Mouse (Mus musculus) thymus, adult 2 months (tissue): ENCODE measurements around the gene Olfr1058. TPM values are rescaled to one million over a fixed set of nuclear protein-coding genes. Genes with fewer than 3 reads are reported as not detected.
"Not testable (repeated sequence)": the region's sequence is repeated elsewhere in the genome, so short reads cannot be mapped to it uniquely, and the experiment has no call there.

ENCODE experiments used
- DNase-seq: peaks from one replicate; pipeline ENCODE4 v3.0.0; 2021
- H3K27ac ChIP-seq: fragments of 200-500 bp; 2 replicates; pipeline ENCODE4 v1.5.1; 2012; ENCODE audit warnings: low read length, control low read depth; ENCODE audit not compliant: control insufficient read depth, insufficient read depth
- H3K27me3 ChIP-seq: fragments of 200-500 bp; 2 replicates; pipeline ENCODE4 v1.6.1; 2012; ENCODE audit warnings: mild to moderate bottlenecking, low read length, moderate library complexity, mixed read lengths; ENCODE audit not compliant: control insufficient read depth, insufficient read depth
- H3K36me3 ChIP-seq: fragments of 200-500 bp; 2 replicates; pipeline ENCODE4 v1.6.1; 2012; ENCODE audit warnings: mild to moderate bottlenecking, low read length, moderate library complexity; ENCODE audit not compliant: control insufficient read depth, insufficient read depth
- H3K4me1 ChIP-seq: fragments of 200-500 bp; replicated peaks from 2 replicates; pipeline ENCODE4 v1.6.1; 2012; ENCODE audit warnings: low read length; ENCODE audit not compliant: control insufficient read depth, insufficient read depth
- H3K4me3 ChIP-seq: fragments of 200-500 bp; 2 replicates; pipeline ENCODE4 v1.5.1; 2012; ENCODE audit warnings: mild to moderate bottlenecking, low read length, control low read depth, moderate library complexity; ENCODE audit not compliant: control insufficient read depth, insufficient read depth
- CTCF ChIP-seq: fragments of 200-500 bp; IDR thresholded peaks from 2 replicates; pipeline ENCODE4 v1.5.1; 2012; ENCODE audit warnings: mild to moderate bottlenecking, control low read depth, low read length, moderate library complexity, borderline replicate concordance; ENCODE audit not compliant: control insufficient read depth, poor library complexity, insufficient read depth; ENCODE audit errors: extremely low read depth
- POLR2A ChIP-seq: fragments of 200-500 bp; IDR thresholded peaks from 2 replicates; pipeline ENCODE4 v1.6.1; 2012; ENCODE audit warnings: mild to moderate bottlenecking, low read length, control low read depth, moderate library complexity; ENCODE audit not compliant: control insufficient read depth, poor library complexity, insufficient read depth; ENCODE audit errors: extremely low read depth
- WGBS: fragments of 180-500 bp; shearing (Covaris S2); methylation state at CpG from one replicate; pipeline ENCODE4 v1.1.7; 2018; 5-methylcytosine and 5-hydroxymethylcytosine counted together
- polyA plus RNA-seq: library from polyadenylated mRNA; depleted of rRNA; stranded (reverse); fragments of >200 nt; gene quantifications from 2 replicates; pipeline ENCODE4 v1.2.3, GENCODE M21; 2012; rRNA removed

The Olfr1058 gene
- not detected in 2 replicates for polyA plus RNA-seq

DNA sequence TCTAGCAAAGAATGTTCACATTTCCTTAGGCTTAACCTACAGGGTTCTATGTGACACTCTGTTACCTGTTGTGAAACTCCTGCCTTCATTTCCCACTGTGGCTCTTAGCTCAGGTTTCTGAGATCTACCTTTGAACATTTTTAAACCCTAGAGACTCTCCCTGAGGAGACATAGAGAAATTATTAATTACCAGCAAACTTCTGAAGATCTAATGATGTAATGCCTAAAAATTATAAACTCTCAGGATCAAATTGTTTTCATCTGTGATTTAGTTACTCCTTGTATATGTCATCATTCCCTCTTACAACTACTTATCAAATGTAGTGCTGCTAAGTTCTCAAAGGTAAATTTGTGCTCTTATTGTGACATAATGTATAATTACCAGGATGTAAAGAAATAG is at the start of gene Olfr1058:
Gene Olfr1058, minus strand, starts transcription at position 101 of the 400 bp plus-strand sequence.
- not testable (repeated sequence) for DNase-seq, H3K27me3 ChIP-seq, H3K36me3 ChIP-seq, H3K27ac ChIP-seq, H3K4me1 ChIP-seq, H3K4me3 ChIP-seq

DNA sequence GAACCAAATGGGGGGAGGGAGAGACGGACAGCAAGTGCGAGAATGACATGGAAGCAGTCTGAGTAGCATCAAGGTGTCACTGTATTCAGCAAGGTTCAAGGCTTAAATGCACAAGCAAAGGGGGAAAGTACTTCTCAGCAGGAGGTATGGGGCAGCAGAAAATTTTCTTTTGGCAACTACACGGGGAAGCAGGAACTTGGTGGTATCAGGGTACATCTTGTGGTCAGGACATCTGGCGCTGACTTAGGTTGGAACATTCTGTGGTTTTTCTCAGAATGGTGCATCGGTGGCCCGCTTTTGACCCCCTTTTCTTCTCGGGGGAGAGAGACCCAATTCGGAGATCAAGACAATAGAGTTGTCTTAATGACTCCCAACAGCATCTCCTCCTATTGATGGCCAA is 40.1 kb upstream of the Olfr1058 start:
- H3K4me1 ChIP-seq, H3K27ac ChIP-seq, H3K27me3 ChIP-seq, H3K36me3 ChIP-seq, DNase-seq, H3K4me3 ChIP-seq: not testable (repeated sequence)
- WGBS: 28% methylated on average over 8 of the region's 8 CpGs

DNA sequence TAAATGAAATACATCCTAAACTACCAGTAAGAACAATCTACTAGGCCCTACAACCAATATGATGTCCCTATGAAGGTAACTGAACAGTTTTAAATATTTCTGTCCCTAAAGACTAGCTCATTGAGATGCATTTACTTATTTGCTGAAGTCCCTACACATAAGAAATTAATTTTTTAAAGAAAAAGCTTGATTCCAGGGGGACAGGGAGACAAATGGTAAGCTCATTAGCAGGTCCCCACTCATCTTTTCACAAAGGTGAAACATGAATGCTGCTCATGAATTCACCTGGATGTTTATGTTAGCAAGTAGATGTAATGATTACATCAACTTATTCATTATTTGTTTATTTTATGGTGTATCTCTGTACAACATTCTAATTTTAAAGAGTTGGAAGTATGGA is 38.3 kb upstream of the Olfr1058 start, which contains the start of gene Olfr1062:
Gene Olfr1062, minus strand, starts transcription at position 101 of the 400 bp plus-strand sequence.
- not testable (repeated sequence) for H3K27ac ChIP-seq, H3K36me3 ChIP-seq, H3K4me3 ChIP-seq, DNase-seq, H3K27me3 ChIP-seq, H3K4me1 ChIP-seq

DNA sequence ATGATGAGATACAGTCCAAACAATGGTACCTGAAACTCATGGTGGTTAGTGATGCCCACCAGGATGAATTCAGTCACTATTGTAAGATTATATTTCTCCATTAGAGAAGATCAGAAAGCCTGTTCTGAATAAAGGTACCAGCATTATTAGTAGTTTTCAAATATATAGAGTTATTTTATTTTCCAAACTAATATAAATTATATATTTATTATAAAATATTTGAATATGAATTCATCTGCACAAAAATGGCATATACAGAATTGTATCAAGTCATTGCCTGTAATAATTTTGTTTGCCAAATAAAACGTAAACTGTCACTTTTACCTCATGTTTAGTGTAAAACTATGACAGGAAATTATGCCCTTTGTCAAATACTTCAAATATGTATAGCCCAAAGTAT is 25.6 kb upstream of the Olfr1058 start, which contains the start of gene Olfr1061:
Gene Olfr1061, minus strand, starts transcription at position 101 of the 400 bp plus-strand sequence.
- Histone ChIP-seq H3K4me1 (no peaks in the 10 kb centered on the region), H3K27ac (no peak within 1 kb of the TSS), H3K27me3 (no peaks in the 10 kb centered on the region), H3K36me3 (no peaks in the 10 kb centered on the region), H3K4me3 (no peak within 1 kb of the TSS)
- TF ChIP-seq POLR2A (no peak), CTCF (no peak)
- whole genome bisulfite sequencing: 94% methylated on average over 1 of the region's 1 CpGs
- no peak for DNase-seq

DNA sequence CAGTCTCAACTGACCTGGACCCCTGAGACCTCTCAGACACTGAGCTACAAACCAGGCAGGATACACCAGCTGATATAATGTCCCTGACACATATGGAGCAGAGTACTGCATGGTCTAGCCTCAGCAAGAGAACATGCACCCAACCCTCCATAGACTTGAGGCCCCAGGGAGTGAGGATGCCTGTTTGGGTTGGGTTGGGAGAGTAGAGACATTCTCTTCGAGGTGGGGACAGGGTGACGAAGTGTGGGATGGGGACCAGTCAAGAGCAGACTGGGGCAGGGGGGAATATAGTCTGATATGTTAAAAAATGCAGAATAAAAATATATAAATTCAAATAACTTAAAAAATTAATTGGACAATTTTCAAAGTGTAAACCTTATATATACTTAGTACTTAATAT is 6.8 kb upstream of the Olfr1058 start:
- TF ChIP-seq POLR2A (no peak), CTCF (no peak)
- Histone ChIP-seq H3K27me3 (no peaks in the 10 kb centered on the region), H3K36me3 (no peaks in the 10 kb centered on the region), H3K27ac (no peak overlapping the region), H3K4me3 (no peak overlapping the region), H3K4me1 (no peaks in the 10 kb centered on the region)
- 92% methylated on average over 2 of the region's 2 CpGs for WGBS
- DNase-seq: no peak

DNA sequence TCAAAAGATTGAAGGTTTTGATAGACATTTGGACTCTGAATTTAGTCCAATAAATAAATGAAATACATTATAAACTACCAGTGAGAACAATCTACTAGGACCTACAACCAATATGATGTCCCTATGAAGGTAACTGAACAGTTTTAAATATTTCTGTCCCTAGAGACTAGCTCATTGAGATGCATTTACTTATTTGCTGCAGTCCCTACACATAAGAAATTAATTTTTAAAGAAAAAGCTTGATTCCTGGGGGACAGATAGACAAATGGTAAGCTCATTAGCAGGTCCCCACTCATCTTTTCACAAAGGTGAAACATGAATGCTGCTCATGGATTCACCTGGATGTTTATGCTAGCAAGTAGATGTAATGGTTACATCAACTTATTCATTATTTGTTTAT is 10.1 kb downstream of the Olfr1058 start, which contains the start of gene Olfr1057:
Gene Olfr1057, minus strand, starts transcription at position 101 of the 400 bp plus-strand sequence.
- Histone ChIP-seq H3K27me3 (no peaks in the 10 kb centered on the region), H3K4me1 (no peaks in the 10 kb centered on the region), H3K27ac (no peak within 1 kb of the TSS), H3K4me3 (no peak within 1 kb of the TSS), H3K36me3 (no peaks in the 10 kb centered on the region)
- DNase-seq: no peak
- no peak for TF ChIP-seq CTCF
- no peak for TF ChIP-seq POLR2A

DNA sequence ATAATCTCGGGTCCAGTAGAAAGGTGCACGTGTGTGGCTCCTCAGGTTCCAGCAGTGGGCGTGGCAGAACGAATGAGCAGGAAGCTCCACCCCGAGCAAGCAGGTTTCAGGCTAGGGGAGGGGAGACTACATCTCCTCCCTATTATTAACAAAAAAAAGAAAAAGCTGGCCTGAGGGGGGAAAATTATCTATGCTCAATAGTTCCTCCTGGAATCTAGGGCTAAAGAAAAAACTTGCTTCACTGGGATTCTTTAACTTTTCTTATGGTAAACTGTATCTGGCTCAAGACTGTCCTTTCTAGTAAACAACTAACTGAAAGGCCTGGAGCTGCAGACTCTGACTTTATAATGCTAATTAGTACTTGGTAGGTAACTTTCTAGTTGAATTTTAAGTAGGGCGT is 22.0 kb downstream of the Olfr1058 start:
- not testable (repeated sequence) for H3K36me3 ChIP-seq, H3K4me3 ChIP-seq, H3K27me3 ChIP-seq, H3K4me1 ChIP-seq, DNase-seq, H3K27ac ChIP-seq
- no CpG with 5 or more reads among the region's 6 CpGs for WGBS

DNA sequence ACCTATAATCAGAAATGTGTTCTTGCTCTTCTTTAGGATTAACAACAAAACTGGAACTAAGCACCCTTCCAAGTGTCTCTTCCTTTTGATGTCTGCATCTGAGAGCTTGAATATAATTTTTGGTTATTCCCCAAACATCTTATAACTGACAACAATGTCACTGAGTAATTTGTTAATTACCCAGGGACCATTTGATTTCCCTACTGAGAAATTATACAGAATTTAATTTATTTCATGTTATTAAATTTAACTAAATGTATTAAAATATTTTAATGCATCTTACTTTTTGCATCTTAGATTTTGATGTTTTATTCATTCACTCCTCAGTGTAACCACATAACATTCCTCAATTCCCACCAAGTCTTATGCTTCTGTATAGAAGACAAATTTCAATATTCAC is 26.0 kb downstream of the Olfr1058 start, which contains the start of gene Olfr1056:
Gene Olfr1056, minus strand, starts transcription at position 101 of the 400 bp plus-strand sequence.
- no peaks in the 10 kb centered on the region for H3K27me3 ChIP-seq
- no peak within 1 kb of the TSS for H3K27ac ChIP-seq
- TF ChIP-seq CTCF (no peak), POLR2A (no peak)
- no peak within 1 kb of the TSS for H3K4me3 ChIP-seq
- H3K36me3 ChIP-seq: no peaks in the 10 kb centered on the region
- DNase-seq: no peak
- no peaks in the 10 kb centered on the region for H3K4me1 ChIP-seq

DNA sequence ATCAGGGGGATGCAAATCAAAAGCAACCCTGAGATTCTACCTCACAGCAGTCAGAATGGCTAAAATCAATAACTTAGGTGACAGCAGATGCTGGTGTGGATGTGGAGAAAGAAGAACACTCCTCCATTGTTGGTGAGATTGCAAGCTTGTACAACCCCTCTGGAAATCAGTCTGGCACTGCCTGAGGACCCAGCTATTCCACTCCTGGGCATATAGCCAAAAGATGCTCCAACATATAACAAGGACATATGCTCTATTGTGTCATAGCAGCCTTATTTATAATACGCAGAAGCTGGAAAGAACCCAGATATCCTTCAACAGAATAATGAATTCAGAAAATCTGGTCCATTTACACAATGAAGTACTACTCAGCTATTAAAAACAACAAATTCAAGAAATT is 36.6 kb downstream of the Olfr1058 start:
- H3K4me3 ChIP-seq, H3K36me3 ChIP-seq, H3K27ac ChIP-seq, H3K27me3 ChIP-seq, DNase-seq, H3K4me1 ChIP-seq: not testable (repeated sequence)
- 98% methylated on average over 1 of the region's 1 CpGs for WGBS
